Mouse (Mus musculus) c-Kit-positive CD71-negative TER-119-negative erythroid progenitor cells, embryonic 14.5 days (primary cell): Measurements from ENCODE around the gene 0610010K14Rik.

Source experiments
- DNase-seq: peaks from one replicate; pipeline ENCODE4 v3.0.0-alpha.2; 2013; ENCODE audit warnings: low read depth

0610010K14Rik gene

DNA sequence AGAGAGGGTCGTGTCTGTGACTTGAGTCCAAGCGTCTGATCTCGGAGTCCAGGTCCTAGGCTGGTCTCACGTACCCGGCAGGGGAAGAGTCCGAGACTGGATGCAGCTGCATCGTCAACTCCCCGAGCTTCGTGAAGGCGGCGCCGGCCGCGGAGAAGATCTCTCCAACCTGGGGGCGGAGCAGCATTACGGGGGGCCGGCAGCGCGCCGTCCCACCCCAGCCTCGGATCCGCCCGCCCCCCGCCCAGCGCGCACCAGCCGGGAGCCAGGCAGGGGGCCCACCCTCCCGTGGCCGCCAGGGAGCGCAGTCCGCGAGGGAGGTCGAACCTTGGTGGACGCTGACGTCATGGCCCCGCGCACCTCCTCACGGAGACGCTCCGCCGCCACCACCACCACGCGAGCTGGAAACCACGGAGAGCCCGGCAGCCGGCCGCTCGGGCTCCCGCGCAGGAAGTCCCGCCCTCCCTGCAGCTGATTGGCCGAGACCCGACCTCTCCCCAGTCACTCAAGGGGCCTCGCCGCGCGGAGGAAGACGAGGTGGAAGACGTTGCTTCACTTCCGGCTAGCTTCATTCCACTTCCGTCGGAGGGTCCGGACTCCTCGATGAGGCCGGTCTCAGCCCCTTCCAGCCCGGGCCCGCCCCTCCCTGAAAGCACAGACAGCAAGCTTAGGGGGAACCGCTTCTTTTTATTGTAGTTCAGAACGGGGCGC lies at the start of gene 0610010K14Rik:
TSS of gene 0610010K14Rik (minus strand) at position 458 of the 711 bp plus-strand sequence.
- peak; percentile 94 for DNase-seq

DNA sequence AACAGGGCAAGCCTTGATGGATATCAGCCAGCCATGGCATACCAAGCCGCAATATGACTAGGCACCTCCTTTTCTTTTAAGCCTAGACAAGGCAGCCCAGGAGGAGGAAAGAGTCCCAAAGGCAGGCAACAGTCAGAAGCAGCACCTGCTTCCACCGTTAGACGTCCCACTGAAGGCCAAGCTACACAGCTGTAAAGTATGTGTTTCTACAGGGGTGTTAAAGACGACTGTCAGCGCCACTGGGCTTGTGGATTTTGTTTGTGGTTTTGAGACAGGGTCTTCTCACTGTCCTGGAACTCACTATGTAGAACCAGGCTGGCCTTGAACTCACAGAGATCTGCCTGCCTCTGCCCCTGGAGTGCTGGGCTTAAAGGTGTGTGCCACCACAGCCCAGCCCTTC lies 48.0 kb upstream of the 0610010K14Rik start:
- DNase-seq = no peak

- DNase-seq = no peak
Measured at GRCm38 (mm10) chr11:70284757-70285156, 47.0 kb upstream of the 0610010K14Rik start.

DNA sequence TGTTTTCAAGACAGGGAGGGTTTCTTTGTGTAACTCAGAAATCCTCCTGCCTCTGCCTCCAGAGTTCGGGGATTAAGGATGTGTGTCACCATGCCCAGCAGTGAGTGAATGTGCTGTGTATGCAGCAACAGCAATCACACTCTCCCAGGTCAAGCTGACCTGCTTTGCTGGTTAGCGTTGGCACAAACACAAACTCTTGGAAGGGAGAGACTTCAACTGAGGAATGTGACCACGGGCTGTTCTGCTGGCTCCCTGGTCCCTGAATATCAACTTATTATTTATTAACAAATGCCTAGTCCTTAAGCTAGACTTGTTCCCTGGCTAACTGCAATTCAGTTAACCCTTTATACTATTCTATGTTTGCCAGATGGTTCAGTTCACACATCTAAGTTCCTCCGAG lies 46.0 kb upstream of the 0610010K14Rik start:
- no peak for DNase-seq

DNA sequence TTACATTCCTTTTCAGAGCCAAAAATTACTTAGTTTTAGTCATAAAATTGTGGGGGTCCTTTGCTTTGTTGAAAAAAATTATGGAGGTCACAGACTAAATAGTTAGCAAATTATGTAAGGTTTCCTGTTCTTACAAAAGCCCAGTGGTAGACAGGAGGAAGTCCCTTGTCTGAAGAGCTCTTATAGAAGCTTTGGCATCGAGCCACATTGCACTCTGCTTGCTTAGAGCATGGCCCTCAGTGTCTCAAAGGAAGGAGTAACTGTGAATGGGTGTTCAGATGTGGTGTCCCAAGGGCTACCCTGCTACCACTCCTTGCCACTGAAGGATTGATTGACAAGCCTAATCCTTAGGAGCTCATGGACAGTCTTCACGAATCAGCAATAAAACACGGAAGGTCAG lies 42.7 kb upstream of the 0610010K14Rik start:
- DNase-seq = no peak

- DNase-seq = no peak
Measured at GRCm38 (mm10) chr11:70278961-70279360, 41.2 kb upstream of the 0610010K14Rik start.

- DNase-seq = no peak
Measured at GRCm38 (mm10) chr11:70271641-70272040, 33.9 kb upstream of the 0610010K14Rik start.

GRCm38 (mm10) chr11:70266405-70266804 lies 28.7 kb upstream of the 0610010K14Rik start:
- DNase-seq = no peak

DNA sequence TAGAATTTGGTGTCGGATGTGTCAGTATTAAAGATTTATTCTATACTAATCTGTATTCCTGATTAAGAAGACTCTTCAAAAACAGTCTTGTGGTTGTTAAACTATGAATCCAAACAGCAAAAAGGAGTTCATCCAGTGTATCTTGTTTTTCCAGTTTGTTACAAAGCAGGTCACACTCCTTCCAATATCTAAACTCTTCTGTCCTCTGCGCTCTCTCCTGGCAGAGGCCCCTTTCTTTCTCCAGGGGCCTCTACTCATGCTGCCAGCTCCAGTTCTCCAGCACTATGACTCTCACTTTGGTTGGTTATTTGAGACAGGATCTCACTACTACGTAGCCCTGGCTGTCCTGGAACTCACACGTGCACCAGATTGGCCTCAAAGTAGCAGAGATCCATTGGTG lies 28.1 kb upstream of the 0610010K14Rik start:
- no peak for DNase-seq

DNA sequence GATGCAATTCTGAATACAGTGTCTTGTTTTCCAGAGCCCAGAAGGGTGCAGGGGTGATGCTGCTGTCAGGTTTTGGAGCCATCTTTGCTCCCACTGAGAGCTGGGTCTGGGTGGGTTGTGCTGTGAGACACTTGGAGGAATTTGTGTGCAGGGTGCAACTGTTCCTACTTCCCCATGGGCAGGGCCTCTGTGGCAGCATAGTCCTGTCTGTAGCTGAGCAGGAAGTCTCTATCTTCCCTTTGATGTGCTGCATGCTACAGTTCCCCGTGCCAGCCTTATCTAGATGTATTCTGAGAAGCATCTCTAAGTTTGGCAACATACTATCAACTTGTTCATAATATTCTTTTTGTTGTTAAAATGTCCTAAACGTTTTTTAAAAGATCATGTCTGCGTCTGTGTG lies 27.5 kb upstream of the 0610010K14Rik start:
- no peak for DNase-seq

GRCm38 (mm10) chr11:70259035-70259434 lies 21.3 kb upstream of the 0610010K14Rik start:
- no peak for DNase-seq

- DNase-seq = no peak
Measured at GRCm38 (mm10) chr11:70254931-70255531, 17.3 kb upstream of the 0610010K14Rik start, which contains the start of gene Alox12. Gene Alox12, minus strand, starts transcription at chr11:70255353.

GRCm38 (mm10) chr11:70254337-70254736 lies 16.6 kb upstream of the 0610010K14Rik start:
- DNase-seq = no peak

GRCm38 (mm10) chr11:70251853-70252252 lies 14.1 kb upstream of the 0610010K14Rik start:
- DNase-seq = no peak

DNA sequence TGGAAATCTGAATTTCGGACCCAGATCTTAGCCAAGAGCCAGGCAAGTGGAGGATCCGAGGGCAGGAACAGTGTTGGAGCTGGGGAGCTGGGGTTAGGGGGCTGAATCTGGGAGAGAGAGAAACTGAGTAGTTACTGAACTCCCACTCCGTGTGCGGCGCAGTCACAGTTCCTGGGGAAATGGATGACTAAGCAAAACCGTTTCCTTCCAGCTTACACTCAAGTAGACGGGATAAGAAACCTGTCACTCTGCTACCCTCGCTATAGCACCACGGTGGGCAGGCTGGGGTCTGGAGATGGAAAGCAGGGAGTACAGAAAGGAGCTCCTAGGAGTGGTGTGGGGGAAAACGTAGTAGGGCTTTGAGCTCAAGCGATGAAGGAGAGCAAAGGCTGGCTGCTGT lies 12.4 kb upstream of the 0610010K14Rik start:
- no peak for DNase-seq

GRCm38 (mm10) chr11:70247136-70247845 lies 9.6 kb upstream of the 0610010K14Rik start:
- DNase-seq = peak; percentile 77

DNA sequence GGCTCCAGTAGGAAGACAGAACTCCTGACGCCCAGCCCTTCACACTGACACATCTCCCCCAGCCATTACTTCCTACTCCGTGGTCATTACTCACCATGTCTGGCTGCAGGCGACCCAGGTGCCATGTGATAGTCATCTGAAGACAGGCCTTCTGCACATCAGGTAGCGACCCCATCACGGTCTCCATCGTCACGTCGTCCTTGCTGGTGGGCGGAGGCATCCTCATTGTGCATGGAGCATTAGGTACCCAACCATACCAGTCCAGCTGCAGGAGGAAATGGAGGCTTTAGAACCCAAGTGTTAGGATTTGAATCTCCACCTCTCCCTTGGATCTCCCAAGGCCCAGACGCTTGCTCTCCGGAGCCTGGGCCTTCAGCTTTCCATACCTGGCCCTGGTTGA lies 4.9 kb upstream of the 0610010K14Rik start:
- no peak for DNase-seq

GRCm38 (mm10) chr11:70239541-70240279 lies 2.0 kb upstream of the 0610010K14Rik start, which contains the start of the genes Gm21988 and Rnasek:
Gene Gm21988, minus strand, starts transcription at chr11:70239830.
Gene Rnasek, minus strand, starts transcription at chr11:70239842.
- DNase-seq = peak; percentile 76

DNA sequence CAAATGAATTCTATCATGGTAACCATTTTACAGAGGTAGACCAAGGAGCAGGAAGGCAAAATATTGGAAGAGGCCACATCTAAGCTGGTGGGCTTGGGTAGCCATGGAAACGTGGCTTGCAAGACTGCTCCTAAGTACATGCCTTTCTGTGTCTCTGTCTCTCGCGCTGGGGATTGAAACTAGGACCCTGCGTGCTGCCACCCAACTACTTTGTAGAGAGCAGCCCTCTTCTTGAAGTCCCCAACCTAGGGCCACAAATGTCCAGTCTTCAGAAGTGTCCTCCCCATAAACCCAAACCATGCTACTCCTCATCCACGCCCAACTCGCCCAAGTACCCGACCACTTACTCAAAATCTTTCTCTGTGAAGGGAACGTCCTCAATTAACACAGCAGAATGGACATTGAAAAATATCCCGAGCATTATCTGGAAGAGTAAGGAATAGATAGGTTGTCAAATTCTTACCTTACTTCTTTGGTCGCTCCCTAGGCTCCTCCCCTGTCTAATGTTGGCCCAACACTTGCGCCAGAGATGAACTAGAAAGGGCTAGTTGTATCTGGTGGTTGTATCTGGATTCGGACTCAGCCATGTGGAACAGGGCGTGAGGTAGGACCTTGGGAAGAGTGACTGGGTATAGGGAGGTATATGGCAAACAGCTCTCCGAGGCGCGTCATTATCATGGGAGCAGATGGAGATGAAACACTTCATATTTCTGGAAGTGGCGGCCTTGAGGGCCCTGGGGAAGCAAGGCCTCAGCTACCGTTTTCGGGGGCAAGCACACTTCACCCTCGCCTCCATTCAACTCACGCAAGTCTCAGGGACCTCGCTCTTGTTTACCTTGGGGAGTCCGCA lies 1.1 kb upstream of the 0610010K14Rik start:
- DNase-seq = no peak

- DNase-seq = no peak
Measured at GRCm38 (mm10) chr11:70236717-70237116, 997 bp downstream of the 0610010K14Rik start.

DNA sequence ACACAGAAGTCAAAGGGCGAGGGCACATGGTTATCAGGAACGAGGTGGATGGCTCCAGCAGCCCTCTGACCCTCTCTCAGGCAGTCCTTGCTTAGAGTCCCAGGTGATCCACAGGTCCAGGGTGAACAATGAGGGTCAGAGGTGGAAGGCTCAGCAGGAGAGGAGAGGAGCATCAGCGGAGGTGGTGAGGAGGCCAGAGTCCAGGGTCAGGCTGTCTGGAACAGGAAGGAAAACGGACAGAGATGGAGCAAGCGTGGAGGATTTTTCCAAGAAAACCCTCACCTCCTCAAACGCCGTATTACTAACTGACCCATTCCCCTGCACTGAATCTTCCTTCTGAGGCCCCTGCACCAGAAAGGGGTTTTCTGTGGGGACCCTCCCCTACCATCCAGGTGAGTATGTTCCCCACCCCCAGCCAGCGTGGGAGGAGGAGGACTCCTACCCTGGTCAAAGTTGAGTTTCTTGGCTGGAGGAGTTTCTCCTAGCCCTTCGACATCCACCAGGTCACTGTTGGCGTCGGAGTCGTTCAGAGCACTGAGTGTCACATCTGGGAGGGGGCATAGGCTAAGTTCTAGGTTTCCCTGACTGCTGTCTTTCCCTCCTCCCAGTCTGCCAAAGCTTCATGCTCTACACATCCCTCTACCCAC lies 2.3 kb downstream of the 0610010K14Rik start:
- DNase-seq = no peak
